Mouse (Mus musculus) cerebellum, adult 2 months (tissue): Measurements from ENCODE around the gene Inpp4a.

ENCODE experiments used
- CTCF ChIP-seq: fragments of 200-500 bp; IDR thresholded peaks from 2 replicates; pipeline ENCODE4 v1.5.1; 2011; ENCODE audit warnings: low read depth, mild to moderate bottlenecking, control low read depth, low read length, moderate library complexity, borderline replicate concordance; ENCODE audit not compliant: insufficient read depth
- POLR2A ChIP-seq: fragments of 200-500 bp; IDR thresholded peaks from 2 replicates; pipeline ENCODE4 v1.6.1; 2011; ENCODE audit warnings: low read length, control low read depth, borderline replicate concordance; ENCODE audit not compliant: insufficient read depth

DNA sequence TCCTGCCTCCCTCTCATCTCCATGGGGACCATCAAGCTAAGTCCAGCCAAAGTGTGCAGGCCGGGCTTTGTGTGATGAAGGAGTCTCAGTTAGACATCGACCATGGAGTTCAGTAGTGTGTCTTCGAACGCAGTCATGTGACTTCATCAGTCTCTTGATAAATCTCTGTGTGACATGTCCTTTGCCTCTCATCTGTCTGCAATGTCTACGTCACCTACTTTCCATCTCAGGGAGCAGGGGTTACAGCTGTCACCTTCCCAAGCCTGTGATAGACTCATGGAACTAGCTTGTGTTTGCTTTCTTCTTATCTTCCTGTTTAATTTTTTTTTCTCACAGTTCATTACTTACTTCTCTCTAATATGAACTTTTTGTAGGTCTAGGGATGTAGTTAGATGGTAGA, 81.2 kb downstream of the Inpp4a start:
- TF ChIP-seq POLR2A (no peak), CTCF (no peak)
